ENCODE assay signal across 31 mouse cellular contexts in the genomic region with DNA sequence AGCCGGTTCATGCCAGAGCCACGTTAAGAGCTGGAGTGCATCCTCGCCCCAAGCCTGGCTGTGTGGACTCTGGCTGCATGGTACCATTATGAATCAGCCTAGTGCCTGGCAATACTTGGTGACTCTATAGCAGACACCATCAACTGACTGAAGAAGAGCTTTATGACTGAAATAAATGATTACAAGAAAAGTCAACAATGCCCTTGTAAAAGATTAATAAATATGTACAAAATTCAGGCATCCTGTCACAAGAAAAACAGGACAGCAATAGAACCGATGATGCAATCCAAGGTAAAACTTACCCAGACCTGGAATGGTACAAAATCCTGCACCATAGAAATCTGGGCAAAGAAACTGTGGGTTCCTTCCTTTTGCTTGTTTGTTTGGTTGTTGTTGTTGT.
"Had no signal": no experiment of that assay in that cellular context is flagged by ENCODE, and none has a peak within 500 bp of the region (broad histone marks: within the 10 kb centered on the region; RNA-seq: fewer than 3 reads in every experiment).

No protein-coding gene starts in this region.

- H3K9me3 ChIP-seq: limb, embryonic 10.5 days; limb, embryonic 12.5 days; limb, embryonic 13.5 days; limb, embryonic 15.5 days; liver, embryonic 13.5 days; liver, embryonic 15.5 days; lung, embryonic 15.5 days; megakaryocyte, embryonic 14.5 days; midbrain, embryonic 10.5 days; midbrain, embryonic 12.5 days; midbrain, embryonic 13.5 days; midbrain, embryonic 15.5 days; neural tube, embryonic 12.5 days had no signal

- ATAC-seq: liver, postnatal 0 days; lung, postnatal 0 days; midbrain, embryonic 13.5 days; midbrain, embryonic 15.5 days; midbrain, embryonic 16.5 days had no signal

- H3K36me3 ChIP-seq: limb, embryonic 10.5 days; limb, embryonic 12.5 days; limb, embryonic 13.5 days; limb, embryonic 15.5 days; liver, embryonic 13.5 days; liver, embryonic 15.5 days; lung, embryonic 15.5 days; midbrain, embryonic 10.5 days; midbrain, embryonic 12.5 days; midbrain, embryonic 13.5 days; midbrain, embryonic 15.5 days; neural tube, embryonic 12.5 days had no signal

- H3K27me3 ChIP-seq: limb, embryonic 12.5 days; limb, embryonic 13.5 days; limb, embryonic 15.5 days; liver, embryonic 13.5 days; liver, embryonic 15.5 days; lung, embryonic 15.5 days; midbrain, embryonic 12.5 days; midbrain, embryonic 13.5 days; midbrain, embryonic 15.5 days; neural tube, embryonic 12.5 days had no signal

- H3K4me2 ChIP-seq: limb, embryonic 12.5 days; limb, embryonic 13.5 days; limb, embryonic 15.5 days; liver, embryonic 11.5 days; liver, embryonic 13.5 days; liver, embryonic 15.5 days; lung, embryonic 14.5 days; lung, embryonic 15.5 days; midbrain, embryonic 11.5 days; midbrain, embryonic 12.5 days; midbrain, embryonic 13.5 days; midbrain, embryonic 15.5 days; neural tube, embryonic 12.5 days had no signal

- H3K4me3 ChIP-seq: left cerebral cortex, adult 2 months; limb, embryonic 10.5 days; limb, embryonic 12.5 days; limb, embryonic 13.5 days; limb, embryonic 15.5 days; liver, embryonic 13.5 days; liver, embryonic 15.5 days; lung, embryonic 15.5 days; megakaryocyte, embryonic 14.5 days; midbrain, embryonic 10.5 days; midbrain, embryonic 12.5 days; midbrain, embryonic 13.5 days; midbrain, embryonic 15.5 days; neural tube, embryonic 12.5 days had no signal

- DNase-seq: left cerebral cortex, postnatal 4 days; liver; liver, embryonic 13.5 days; liver, postnatal 0 days; lung, adult 18-20 months; lung, adult 2 months; lung, embryonic 14.5 days; lung, postnatal 10 days; lung, postnatal 14 days; lung, postnatal 36 days; lung, postnatal 4 days; midbrain, embryonic 14.5 days had no signal

- H3K27ac ChIP-seq: limb, embryonic 10.5 days; limb, embryonic 12.5 days; limb, embryonic 13.5 days; limb, embryonic 15.5 days; liver, embryonic 13.5 days; liver, embryonic 14.5 days; liver, embryonic 15.5 days; lung, embryonic 15.5 days; macrophage; midbrain, embryonic 10.5 days; midbrain, embryonic 12.5 days; midbrain, embryonic 13.5 days; midbrain, embryonic 15.5 days; neural tube, embryonic 12.5 days had no signal

- H3K9ac ChIP-seq: limb, embryonic 12.5 days; limb, embryonic 13.5 days; limb, embryonic 15.5 days; liver, embryonic 13.5 days; liver, embryonic 14.5 days; liver, embryonic 15.5 days; liver, postnatal 0 days; lung, embryonic 14.5 days; lung, embryonic 15.5 days; midbrain, embryonic 12.5 days; midbrain, embryonic 13.5 days; midbrain, embryonic 15.5 days; neural tube, embryonic 12.5 days had no signal

- H3K4me1 ChIP-seq: limb, embryonic 10.5 days; limb, embryonic 12.5 days; limb, embryonic 13.5 days; limb, embryonic 15.5 days; liver, embryonic 13.5 days; liver, embryonic 15.5 days; lung, embryonic 15.5 days; midbrain, embryonic 10.5 days; midbrain, embryonic 12.5 days; midbrain, embryonic 13.5 days; midbrain, embryonic 15.5 days; neural tube, embryonic 12.5 days had no signal
